Mouse (Mus musculus): Measurements from ENCODE around the gene Lmf1. TPM values are rescaled to one million over a fixed set of nuclear protein-coding genes. Genes with fewer than 3 reads are reported as not detected.

The Lmf1 gene
- polyA plus RNA-seq, 1 experiment from 2014 or later = 16.3 TPM

GRCm38 (mm10) chr17:25584646-25585045 lies 5.8 kb downstream of the Lmf1 start:
- ATAC-seq (ENCODE audit: low FRiP score, low TSS enrichment) = no peak
- DNase-seq (ENCODE audit: low spot score) = no peak

GRCm38 (mm10) chr17:25590068-25590467 lies 11.2 kb downstream of the Lmf1 start:
- DNase-seq (ENCODE audit: low spot score) (no peak), ATAC-seq (ENCODE audit: low FRiP score, low TSS enrichment) (no peak)
- Histone ChIP-seq H3K9ac (ENCODE audit: low read length) (no peak overlapping the region), H3K4me2 (replicated peaks; ENCODE audit: low read depth) (no peak overlapping the region), H3K27me3 (ENCODE audit: control insufficient read depth, insufficient read depth, low read length) (no peaks in the 10 kb centered on the region), H3K4me1 (replicated peaks; ENCODE audit: control insufficient read depth, insufficient read depth) (no peaks in the 10 kb centered on the region), H3K4me3 (ENCODE audit: low read depth, low read length) (no peak overlapping the region), H3K27ac (replicated peaks) (no peak overlapping the region), H3K9me3 (ENCODE audit: control insufficient read depth, low read length) (no peaks in the 10 kb centered on the region), H3K36me3 (ENCODE audit: control insufficient read depth, insufficient read depth, low read length) (no peaks in the 10 kb centered on the region; the same call in none of the 2 replicates)
- no peak for TF ChIP-seq EP300 (optimal IDR thresholded peaks at IDR 0.05)
- TF ChIP-seq CTCF (IDR thresholded peaks at IDR 0.05; ENCODE audit: low read depth) = no peak
- WGBS = 91% methylated on average over 6 of the region's 6 CpGs

More at GRCm38 (mm10) chr17:25584646-25585045, 5.8 kb downstream of the Lmf1 start:
- 90% methylated on average over 9 of the region's 9 CpGs for WGBS
- no peaks in the 10 kb centered on the region for H3K27me3 ChIP-seq (ENCODE audit: control insufficient read depth, insufficient read depth, low read length)
- no peak for TF ChIP-seq CTCF (IDR thresholded peaks at IDR 0.05; ENCODE audit: low read depth)
- TF ChIP-seq EP300 (optimal IDR thresholded peaks at IDR 0.05) = no peak
- H3K9me3 ChIP-seq (ENCODE audit: control insufficient read depth, low read length) = no peaks in the 10 kb centered on the region
- H3K4me2 ChIP-seq (replicated peaks; ENCODE audit: low read depth) = no peak overlapping the region
- H3K4me1 ChIP-seq (replicated peaks; ENCODE audit: control insufficient read depth, insufficient read depth) = no peaks in the 10 kb centered on the region
- no peak overlapping the region for H3K4me3 ChIP-seq (ENCODE audit: low read depth, low read length)
- H3K9ac ChIP-seq (ENCODE audit: low read length) = no peak overlapping the region
- H3K27ac ChIP-seq (replicated peaks) = no peak overlapping the region
- no peaks in the 10 kb centered on the region; the same call in none of the 2 replicates for H3K36me3 ChIP-seq (ENCODE audit: control insufficient read depth, insufficient read depth, low read length)

GRCm38 (mm10) chr17:25590985-25591384 lies 12.1 kb downstream of the Lmf1 start:
- no peak overlapping the region for H3K9ac ChIP-seq (ENCODE audit: low read length)
- no peaks in the 10 kb centered on the region for H3K27me3 ChIP-seq (ENCODE audit: control insufficient read depth, insufficient read depth, low read length)
- DNase-seq (ENCODE audit: low spot score) = no peak
- no peaks in the 10 kb centered on the region for H3K9me3 ChIP-seq (ENCODE audit: control insufficient read depth, low read length)
- no peak for TF ChIP-seq EP300 (optimal IDR thresholded peaks at IDR 0.05)
- peak; percentile 41 for TF ChIP-seq CTCF (IDR thresholded peaks at IDR 0.05; ENCODE audit: low read depth)
- no peak overlapping the region for H3K4me3 ChIP-seq (ENCODE audit: low read depth, low read length)
- no peaks in the 10 kb centered on the region for H3K4me1 ChIP-seq (replicated peaks; ENCODE audit: control insufficient read depth, insufficient read depth)
- H3K27ac ChIP-seq (replicated peaks) = no peak overlapping the region
- H3K4me2 ChIP-seq (replicated peaks; ENCODE audit: low read depth) = no peak overlapping the region
- no peak for ATAC-seq (ENCODE audit: low FRiP score, low TSS enrichment)
- no peaks in the 10 kb centered on the region; the same call in none of the 2 replicates for H3K36me3 ChIP-seq (ENCODE audit: control insufficient read depth, insufficient read depth, low read length)
- WGBS = 89% methylated on average over 4 of the region's 4 CpGs

- TF ChIP-seq EP300 (optimal IDR thresholded peaks at IDR 0.05) (no peak), CTCF (IDR thresholded peaks at IDR 0.05; ENCODE audit: low read depth) (no peak)
- no peaks in the 10 kb centered on the region; the same call in none of the 2 replicates for H3K36me3 ChIP-seq (ENCODE audit: control insufficient read depth, insufficient read depth, low read length)
- ATAC-seq (ENCODE audit: low FRiP score, low TSS enrichment) (no peak), DNase-seq (ENCODE audit: low spot score) (no peak)
- no peak overlapping the region for H3K4me2 ChIP-seq (replicated peaks; ENCODE audit: low read depth)
- no peak overlapping the region for H3K4me3 ChIP-seq (ENCODE audit: low read depth, low read length)
- no peaks in the 10 kb centered on the region for H3K4me1 ChIP-seq (replicated peaks; ENCODE audit: control insufficient read depth, insufficient read depth)
- H3K27ac ChIP-seq (replicated peaks) = no peak overlapping the region
- H3K9me3 ChIP-seq (ENCODE audit: control insufficient read depth, low read length) = no peaks in the 10 kb centered on the region
- WGBS = 86% methylated on average over 6 of the region's 6 CpGs
- no peak overlapping the region for H3K9ac ChIP-seq (ENCODE audit: low read length)
- no peaks in the 10 kb centered on the region for H3K27me3 ChIP-seq (ENCODE audit: control insufficient read depth, insufficient read depth, low read length)
Observed at GRCm38 (mm10) chr17:25592336-25592735, 13.5 kb downstream of the Lmf1 start.

GRCm38 (mm10) chr17:25593411-25594261 lies 14.8 kb downstream of the Lmf1 start:
- H3K27me3 ChIP-seq (ENCODE audit: control insufficient read depth, insufficient read depth, low read length) = no peaks in the 10 kb centered on the region
- no peak for ATAC-seq (ENCODE audit: low FRiP score, low TSS enrichment)
- H3K9me3 ChIP-seq (ENCODE audit: control insufficient read depth, low read length) = no peaks in the 10 kb centered on the region
- TF ChIP-seq CTCF (IDR thresholded peaks at IDR 0.05; ENCODE audit: low read depth) (no peak), EP300 (optimal IDR thresholded peaks at IDR 0.05) (no peak)
- no peaks in the 10 kb centered on the region for H3K36me3 ChIP-seq (ENCODE audit: control insufficient read depth, insufficient read depth, low read length)
- no peak overlapping the region for H3K27ac ChIP-seq (replicated peaks)
- H3K9ac ChIP-seq (ENCODE audit: low read length) = no peak overlapping the region
- WGBS = 65% methylated on average over 22 of the region's 22 CpGs
- no peak overlapping the region for H3K4me2 ChIP-seq (replicated peaks; ENCODE audit: low read depth)
- H3K4me1 ChIP-seq (replicated peaks; ENCODE audit: control insufficient read depth, insufficient read depth) = no peaks in the 10 kb centered on the region
- no peak overlapping the region for H3K4me3 ChIP-seq (ENCODE audit: low read depth, low read length)
- no peak for DNase-seq (ENCODE audit: low spot score)

DNA sequence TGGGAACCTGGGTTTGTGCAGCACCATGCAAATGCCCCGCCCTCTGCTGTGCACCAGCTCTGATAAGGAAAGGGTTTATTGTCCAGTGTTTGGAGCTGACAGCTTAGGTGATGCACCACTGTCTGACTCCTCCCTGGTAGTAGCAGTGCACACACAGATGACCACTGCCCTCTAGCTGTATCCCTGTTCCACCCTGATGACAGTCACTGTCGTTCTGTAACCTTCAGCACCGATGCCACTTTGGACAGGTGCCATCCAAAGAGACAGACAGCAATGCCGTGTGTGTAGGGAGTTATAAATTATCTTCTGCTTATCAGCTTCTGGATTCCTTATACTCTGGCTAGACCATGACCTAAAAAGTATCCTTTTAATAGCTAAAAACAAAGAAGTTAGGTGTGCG lies 16.6 kb downstream of the Lmf1 start:
- no peak overlapping the region for H3K9ac ChIP-seq (ENCODE audit: low read length)
- no peaks in the 10 kb centered on the region for H3K27me3 ChIP-seq (ENCODE audit: control insufficient read depth, insufficient read depth, low read length)
- DNase-seq (ENCODE audit: low spot score) = no peak
- H3K9me3 ChIP-seq (ENCODE audit: control insufficient read depth, low read length) = no peaks in the 10 kb centered on the region
- no peak overlapping the region for H3K4me3 ChIP-seq (ENCODE audit: low read depth, low read length)
- 72% methylated on average over 5 of the region's 5 CpGs for WGBS
- no peak for ATAC-seq (ENCODE audit: low FRiP score, low TSS enrichment)
- no peaks in the 10 kb centered on the region for H3K4me1 ChIP-seq (replicated peaks; ENCODE audit: control insufficient read depth, insufficient read depth)
- H3K27ac ChIP-seq (replicated peaks) = no peak overlapping the region
- no peak overlapping the region for H3K4me2 ChIP-seq (replicated peaks; ENCODE audit: low read depth)
- TF ChIP-seq CTCF (IDR thresholded peaks at IDR 0.05; ENCODE audit: low read depth) (peak; percentile 36; the same call in 1 of the 2 replicates), EP300 (optimal IDR thresholded peaks at IDR 0.05) (no peak)
- no peaks in the 10 kb centered on the region for H3K36me3 ChIP-seq (ENCODE audit: control insufficient read depth, insufficient read depth, low read length)

All from stomach, postnatal 0 days (tissue).